Comparison of ENCODE assay signal across 8 mouse cellular contexts in the genomic region with DNA sequence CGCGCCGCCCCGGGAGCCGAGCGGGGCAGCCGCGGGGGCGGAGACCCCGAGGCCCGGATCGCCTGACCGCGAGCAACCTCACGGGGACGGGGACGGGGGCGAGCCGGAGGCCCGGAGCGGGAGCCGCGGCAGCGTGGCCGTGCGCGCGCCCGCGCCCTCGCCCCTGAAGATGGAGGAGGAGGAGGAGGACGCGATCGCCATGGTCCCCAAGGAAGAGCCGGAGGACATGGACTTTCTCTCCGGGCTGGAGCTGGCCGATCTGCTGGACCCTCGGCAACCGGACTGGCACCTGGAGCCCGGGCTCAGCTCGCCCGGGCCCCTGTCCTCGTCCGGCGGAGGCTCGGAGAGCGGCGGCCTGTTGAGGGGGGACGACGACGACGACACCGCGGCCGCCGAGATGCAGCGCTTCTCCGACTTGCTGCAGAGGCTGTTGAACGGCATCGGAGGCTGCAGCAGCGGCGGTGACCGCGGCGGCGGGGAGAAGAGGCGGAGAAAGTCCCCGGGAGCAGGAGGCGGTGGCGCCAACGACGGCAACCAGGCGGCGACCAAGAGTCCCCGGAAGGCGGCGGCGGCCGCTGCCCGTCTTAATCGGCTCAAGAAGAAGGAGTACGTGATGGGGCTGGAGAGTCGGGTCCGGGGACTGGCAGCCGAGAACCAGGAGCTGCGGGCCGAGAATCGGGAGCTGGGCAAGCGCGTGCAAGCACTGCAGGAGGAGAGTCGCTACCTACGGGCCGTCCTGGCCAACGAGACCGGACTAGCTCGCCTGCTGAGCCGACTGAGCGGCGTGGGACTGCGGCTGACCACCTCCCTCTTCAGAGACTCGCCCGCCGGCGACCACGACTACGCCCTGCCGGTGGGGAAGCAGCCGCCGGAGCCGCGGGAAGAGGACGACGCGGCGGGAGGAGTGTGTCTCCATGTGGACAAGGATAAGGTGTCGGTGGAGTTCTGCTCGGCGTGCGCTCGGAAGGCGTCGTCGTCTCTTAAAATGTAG. TPM values are rescaled to one million over a fixed set of nuclear protein-coding genes. Genes with fewer than 3 reads are reported as not detected.
DNase-seq lines count a peak whose midpoint lies in the region; ATAC-seq and TF ChIP-seq lines count a peak whose summit lies in the region.

No protein-coding gene starts in this region.

- no peak for TF ChIP-seq RAD21 in MEL (IDR thresholded peaks at IDR 0.05; ENCODE audit: low read depth, low read length)

- ATAC-seq in forebrain, postnatal 0 days: peak; percentile 68

- peaks cover 19 to 22% of the 10 kb centered on the region in 2 experiments for H3K36me3 ChIP-seq in MEL (ENCODE audit: control insufficient read depth in 1 of 2, insufficient read depth in 2 of 2, low read length in 2 of 2)
- no peaks in the 10 kb centered on the region for H3K36me3 ChIP-seq in forebrain, postnatal 0 days (ENCODE audit: insufficient read depth)

- H3K79me2 ChIP-seq in MEL (ENCODE audit: control insufficient read depth, insufficient read depth, low read length, poor library complexity): peaks cover 34% of the 10 kb centered on the region

- TF ChIP-seq CTCF in MEL (IDR thresholded peaks at IDR 0.05 in 2 of 3, conservative IDR thresholded peaks at IDR 0.05 in 1 of 3; ENCODE audit: control insufficient read depth in 1 of 3, insufficient read depth in 1 of 3, low read depth in 2 of 3, low read length in 3 of 3, poor library complexity in 1 of 3, severe bottlenecking in 1 of 3): peak in 1 of 3 experiments; percentile 30; a peak in 1 of 6 replicates
- TF ChIP-seq CTCF in forebrain, postnatal 0 days (IDR thresholded peaks at IDR 0.05; ENCODE audit: low read depth): peak; percentile 53

- peak overlapping the region; percentile 75 for H3K4me2 ChIP-seq in forebrain, postnatal 0 days (ENCODE audit: low read depth)

- peak; percentile 60 for DNase-seq in MEL (ENCODE audit: low read depth, low spot score)
- peak; percentile 76 to 83 for DNase-seq in cerebellum, adult 18-20 months
- DNase-seq in forebrain, postnatal 0 days: peak; percentile 66
- peak; percentile 79 for DNase-seq in heart, postnatal 4 days
- peak; percentile 74 to 81 for DNase-seq in layer of hippocampus, postnatal 10 days (ENCODE audit: low spot score in 2 of 2)
- DNase-seq in lung, postnatal 14 days: peak; percentile 74
- peak; percentile 58 for DNase-seq in ovary, postnatal 14 days (ENCODE audit: low spot score)
- peak; percentile 56 to 61 for DNase-seq in thymus, postnatal 10 days (ENCODE audit: low spot score in 2 of 2)

- peak in 1 of 2 experiments; percentile 64; a peak in 1 of 4 replicates for TF ChIP-seq POLR2A in MEL (IDR thresholded peaks at IDR 0.05; ENCODE audit: control insufficient read depth in 1 of 2, insufficient read depth in 1 of 2, low read depth in 1 of 2, low read length in 2 of 2, poor library complexity in 1 of 2)

- H3K4me1 ChIP-seq in MEL (ENCODE audit: control insufficient read depth in 1 of 2, insufficient read depth in 2 of 2, low read length in 2 of 2): peaks cover 4 to 5% of the 10 kb centered on the region in 2 experiments; a peak in 3 of 4 replicates
- H3K4me1 ChIP-seq in forebrain, postnatal 0 days (ENCODE audit: insufficient read depth): peaks cover 5% of the 10 kb centered on the region; the same call in 1 of the 2 replicates

- no peaks in the 10 kb centered on the region for H3K27me3 ChIP-seq in MEL (ENCODE audit: control insufficient read depth in 1 of 2, insufficient read depth in 2 of 2, low read length in 2 of 2)
- no peaks in the 10 kb centered on the region for H3K27me3 ChIP-seq in forebrain, postnatal 0 days (ENCODE audit: insufficient read depth, low read length)

- WGBS in forebrain, postnatal 0 days: 3% methylated on average over 119 of the region's 123 CpGs

- no peak for TF ChIP-seq EP300 in MEL (IDR thresholded peaks at IDR 0.05; ENCODE audit: low read depth in 1 of 2, low read length in 2 of 2)

- no peaks in the 10 kb centered on the region for H3K9me3 ChIP-seq in MEL (replicated peaks; ENCODE audit: insufficient read depth, low read length)
- no peaks in the 10 kb centered on the region for H3K9me3 ChIP-seq in forebrain, postnatal 0 days (ENCODE audit: low read length)

- H3K4me3 ChIP-seq in MEL (ENCODE audit: control insufficient read depth in 1 of 2, insufficient read depth in 1 of 2, low read depth in 2 of 2, low read length in 2 of 2): peak overlapping the region; percentile 95 to 100
- H3K4me3 ChIP-seq in forebrain, postnatal 0 days (ENCODE audit: low read depth, low read length): peak overlapping the region; percentile 98

- peak overlapping the region; percentile 99 for H3K9ac ChIP-seq in MEL (ENCODE audit: control insufficient read depth, low read depth, low read length, poor library complexity, severe bottlenecking)
- peak overlapping the region; percentile 94 for H3K9ac ChIP-seq in forebrain, postnatal 0 days

- peak overlapping the region; percentile 59 for H3K27ac ChIP-seq in MEL (ENCODE audit: control insufficient read depth, low read depth, low read length)
- peak overlapping the region; percentile 99 for H3K27ac ChIP-seq in forebrain, postnatal 0 days (ENCODE audit: low read depth, low read length)

TF ChIP-seq in MEL, 35 proteins besides CTCF, POLR2A, EP300 and RAD21:
- TF ChIP-seq MXI1 (IDR thresholded peaks at IDR 0.05; ENCODE audit: low read depth, low read length): peak; percentile 62
- no peak for TF ChIP-seq USF1 (IDR thresholded peaks at IDR 0.05; ENCODE audit: low read depth, low read length)
- peak; percentile 43; the same call in 1 of the 2 replicates for TF ChIP-seq UBTF (IDR thresholded peaks at IDR 0.05; ENCODE audit: borderline replicate concordance, insufficient read depth, low read depth, low read length)
- TF ChIP-seq NELFE (IDR thresholded peaks at IDR 0.05; ENCODE audit: low read depth, low read length): no peak
- TF ChIP-seq TBP (IDR thresholded peaks at IDR 0.05; ENCODE audit: low read depth, low read length): no peak
- TF ChIP-seq ZMIZ1 (IDR thresholded peaks at IDR 0.05; ENCODE audit: low read depth, low read length): 0 out of 2 replicates have a peak, but pooled peaks have one; percentile 24

RNA-seq across cellular contexts. Expression of a gene that starts 0.9 kb away (rescaled TPM):
- total RNA-seq in MEL (2012; rRNA removed): 54.6 and 63.3 TPM in 2 replicates
- polyA plus RNA-seq in MEL (2012; ENCODE audit: insufficient read depth in 1 of 2, insufficient read length in 2 of 2, low read depth in 1 of 2, low replicate concordance in 2 of 2, missing spikeins in 1 of 2): 100 to 1,000 TPM in 1 of 2 experiments, 10 to 100 TPM in 1; 78.9 to 152 TPM
- 99.8 and 112 TPM in 2 replicates for total RNA-seq in forebrain, postnatal 0 days (2014; rRNA removed)
- polyA plus RNA-seq in forebrain, postnatal 0 days (2015; fragmentation: Nextera tagmentation; extraction: Ambion mirVana): 15.5 and 17.0 TPM in 2 replicates
- total RNA-seq in heart, postnatal 4 days (2021): 10 to 100 TPM; 34.4 to 37.6 TPM
- 10 to 100 TPM; 75.2 to 88.0 TPM for total RNA-seq in layer of hippocampus, postnatal 10 days (2021)

RNA-seq across cellular contexts. Expression of a gene that starts 13.6 kb away (rescaled TPM):
- total RNA-seq in MEL (2012; rRNA removed): 10.3 and 14.3 TPM in 2 replicates
- 10 to 100 TPM in 1 of 2 experiments, not detected in 1; 11.9 TPM for polyA plus RNA-seq in MEL (2012; ENCODE audit: insufficient read depth in 1 of 2, insufficient read length in 2 of 2, low read depth in 1 of 2, low replicate concordance in 2 of 2, missing spikeins in 1 of 2)
- 67.5 and 75.2 TPM in 2 replicates for total RNA-seq in forebrain, postnatal 0 days (2014; rRNA removed)
- polyA plus RNA-seq in forebrain, postnatal 0 days (2015; fragmentation: Nextera tagmentation; extraction: Ambion mirVana): 125 and 144 TPM in 2 replicates
- 10 to 100 TPM; 94.6 to 98.6 TPM for total RNA-seq in heart, postnatal 4 days (2021)
- 10 to 100 TPM; 43.0 to 47.0 TPM for total RNA-seq in layer of hippocampus, postnatal 10 days (2021)

RNA-seq across cellular contexts. Expression of a gene that starts 17.0 kb away (rescaled TPM):
- not detected in 2 replicates for total RNA-seq in MEL (2012; rRNA removed)
- not detected for polyA plus RNA-seq in MEL (2012; ENCODE audit: insufficient read depth in 1 of 2, insufficient read length in 2 of 2, low read depth in 1 of 2, low replicate concordance in 2 of 2, missing spikeins in 1 of 2)
- total RNA-seq in forebrain, postnatal 0 days (2014; rRNA removed): 1.00 and 1.2 TPM in 2 replicates
- polyA plus RNA-seq in forebrain, postnatal 0 days (2015; fragmentation: Nextera tagmentation; extraction: Ambion mirVana): 0.67 and 0.74 TPM in 2 replicates
- under 1 TPM; 0.38 to 0.52 TPM for total RNA-seq in heart, postnatal 4 days (2021)
- under 1 TPM; 0.56 to 0.78 TPM for total RNA-seq in layer of hippocampus, postnatal 10 days (2021)

RNA-seq across cellular contexts. Expression of a gene that starts 32.4 kb away (rescaled TPM):
- total RNA-seq in MEL (2012; rRNA removed): 7.9 and 8.1 TPM in 2 replicates
- polyA plus RNA-seq in MEL (2012; ENCODE audit: insufficient read depth in 1 of 2, insufficient read length in 2 of 2, low read depth in 1 of 2, low replicate concordance in 2 of 2, missing spikeins in 1 of 2): 1 to 10 TPM in 1 of 2 experiments, not detected in 1; 7.9 TPM
- total RNA-seq in forebrain, postnatal 0 days (2014; rRNA removed): 15.2 and 17.4 TPM in 2 replicates
- 14.5 and 18.2 TPM in 2 replicates for polyA plus RNA-seq in forebrain, postnatal 0 days (2015; fragmentation: Nextera tagmentation; extraction: Ambion mirVana)
- total RNA-seq in heart, postnatal 4 days (2021): 10 to 100 TPM; 13.2 to 14.3 TPM
- total RNA-seq in layer of hippocampus, postnatal 10 days (2021): 10 to 100 TPM; 19.4 TPM

RNA-seq across cellular contexts. Expression of a gene that starts 33.1 kb away (rescaled TPM):
- 0.04 TPM in 1 of 2 replicates, not detected in the other for total RNA-seq in MEL (2012; rRNA removed)
- not detected for polyA plus RNA-seq in MEL (2012; ENCODE audit: insufficient read depth in 1 of 2, insufficient read length in 2 of 2, low read depth in 1 of 2, low replicate concordance in 2 of 2, missing spikeins in 1 of 2)
- 169 and 185 TPM in 2 replicates for total RNA-seq in forebrain, postnatal 0 days (2014; rRNA removed)
- polyA plus RNA-seq in forebrain, postnatal 0 days (2015; fragmentation: Nextera tagmentation; extraction: Ambion mirVana): 20.0 and 26.3 TPM in 2 replicates
- 1 to 10 TPM; 2.7 to 2.9 TPM for total RNA-seq in heart, postnatal 4 days (2021)
- total RNA-seq in layer of hippocampus, postnatal 10 days (2021): 100 to 1,000 TPM; 264 to 268 TPM

Comparison
In these comparisons a context has a peak if more than half of its experiments do, and no peak if none do; other contexts are left out.
1. Peak in every context shown above with its lines: DNase-seq, ATAC-seq, H3K4me3 ChIP-seq and H3K27ac ChIP-seq.